Mouse (Mus musculus) kidney, postnatal 0 days (tissue): ENCODE data around the gene Chpf. TPM values are rescaled to one million over a fixed set of nuclear protein-coding genes. Genes with fewer than 3 reads are reported as not detected.
A peak's percentile ranks its signal among the peaks of the same experiment; 100 is the strongest.

ENCODE experiments used
- ATAC-seq: fragments of 200-750 bp; cut with Nextera tagmentation; replicated peaks from 2 replicates; pipeline ENCODE4 v1.8.0; 2017; ENCODE audit warnings: low read depth, moderate number of reproducible peaks, moderate TSS enrichment, moderate library complexity; ENCODE audit not compliant: low FRiP score
- DNase-seq: peaks from one replicate; pipeline ENCODE4 v3.0.0-alpha.2; 2016; ENCODE audit warnings: low spot score
- H3K27ac ChIP-seq: fragments of 300-500 bp; sonication (generic); 2 replicates; pipeline ENCODE4 v1.5.1; 2014; ENCODE audit warnings: mild to moderate bottlenecking
- H3K27me3 ChIP-seq: fragments of 300-500 bp; sonication (generic); 2 replicates; pipeline ENCODE4 v1.6.1; 2014; ENCODE audit warnings: low read length, mixed read lengths; ENCODE audit not compliant: insufficient read depth
- H3K36me3 ChIP-seq: fragments of 300-500 bp; sonication (generic); 2 replicates; pipeline ENCODE4 v1.6.1; 2014; ENCODE audit warnings: low read length, mixed read lengths; ENCODE audit not compliant: insufficient read depth
- H3K4me1 ChIP-seq: fragments of 300-500 bp; sonication (generic); replicated peaks from 2 replicates; pipeline ENCODE4 v1.6.1; 2014; ENCODE audit warnings: antibody characterized with exemption, low read length, mixed read lengths; ENCODE audit not compliant: insufficient read depth
- H3K4me2 ChIP-seq: fragments of 300-500 bp; sonication (generic); 2 replicates; pipeline ENCODE4 v1.6.1; 2014; ENCODE audit warnings: mild to moderate bottlenecking, low read length, moderate library complexity, mixed read lengths
- H3K4me3 ChIP-seq: fragments of 300-500 bp; sonication (generic); replicated peaks from 2 replicates; pipeline ENCODE4 v1.5.1; 2014; ENCODE audit warnings: low read depth, low read length
- H3K9ac ChIP-seq: fragments of 300-500 bp; sonication (generic); 2 replicates; pipeline ENCODE4 v1.6.1; 2014; ENCODE audit warnings: low read depth, low read length
- H3K9me3 ChIP-seq: fragments of 300-500 bp; sonication (generic); replicated peaks from 2 replicates; pipeline ENCODE4 v1.6.1; 2016; ENCODE audit warnings: low read length, inconsistent platforms, mixed read lengths
- CTCF ChIP-seq: IDR thresholded peaks from 2 replicates; pipeline ENCODE4 v1.5.1; 2016; ENCODE audit warnings: antibody characterized with exemption, low read depth, mild to moderate bottlenecking, moderate library complexity
- WGBS: fragments of 180-500 bp; shearing (Covaris S2); extraction: QIAGEN DNeasy Blood & Tissue Kit; methylation state at CpG from one replicate; pipeline ENCODE4 v1.1.7; 2014; 5-methylcytosine and 5-hydroxymethylcytosine counted together
- polyA plus RNA-seq: library from polyadenylated mRNA; unstranded; fragments of >200 nt; fragmentation: Nextera tagmentation; extraction: Ambion mirVana; gene quantifications from 2 replicates; pipeline ENCODE4 v1.2.1, GENCODE M21; 2015

Chpf gene
- polyA plus RNA-seq, 1 experiment from 2014 or later: 38.3 TPM

DNA sequence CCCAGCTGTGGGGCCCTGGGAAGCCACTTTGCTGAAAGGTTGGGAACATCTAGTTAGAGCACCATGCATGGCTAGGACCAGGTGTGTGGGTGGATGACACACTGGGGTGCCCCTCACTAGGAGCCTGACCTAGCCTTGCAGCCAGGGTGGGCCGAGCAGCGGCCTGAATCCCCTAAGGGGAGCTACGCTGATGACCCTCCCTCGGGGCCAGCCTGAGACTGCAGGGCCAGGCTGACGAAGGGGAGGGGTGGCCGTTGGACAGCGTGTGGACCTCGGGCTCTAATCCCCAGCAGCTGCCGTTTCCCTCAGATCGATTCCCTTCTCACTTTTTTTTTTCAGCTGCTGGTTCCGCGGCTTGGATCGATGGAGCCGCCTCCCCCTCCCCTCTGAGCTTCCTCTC, 30.2 kb downstream of the Chpf start:
- H3K27me3 ChIP-seq: peaks cover 27% of the 10 kb centered on the region
- no peaks in the 10 kb centered on the region for H3K9me3 ChIP-seq
- no peak overlapping the region for H3K4me2 ChIP-seq
- 4% methylated on average over 14 of the region's 14 CpGs for WGBS
- H3K9ac ChIP-seq: 0 out of 2 replicates have a peak overlapping the region, but pooled peaks have one; percentile 4
- no peak for TF ChIP-seq CTCF
- H3K27ac ChIP-seq: no peak overlapping the region
- no peak for ATAC-seq
- no peak overlapping the region for H3K4me3 ChIP-seq
- peaks cover 56% of the 10 kb centered on the region for H3K4me1 ChIP-seq
- H3K36me3 ChIP-seq: no peaks in the 10 kb centered on the region
- DNase-seq: no peak

DNA sequence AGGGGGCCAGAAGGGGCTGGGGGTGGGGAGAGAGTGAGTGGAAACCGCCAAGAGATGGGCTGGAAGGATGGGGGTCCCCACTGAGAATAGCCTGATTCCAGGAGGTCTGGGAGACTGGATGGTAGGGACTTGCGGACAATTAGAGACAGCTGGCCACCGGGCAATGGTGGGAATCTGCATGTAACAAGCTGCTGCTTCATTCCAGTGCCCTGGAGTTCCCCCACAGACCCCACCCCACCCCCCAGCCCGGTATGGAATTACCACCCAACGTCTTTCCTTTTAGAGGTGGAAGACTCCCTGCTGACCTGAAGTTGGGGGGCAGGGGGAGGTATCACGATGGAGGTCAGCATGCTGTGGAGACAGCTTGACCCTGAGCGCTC, 31.1 kb downstream of the Chpf start:
- Histone ChIP-seq H3K4me1 (peaks cover 58% of the 10 kb centered on the region), H3K9me3 (no peaks in the 10 kb centered on the region), H3K36me3 (no peaks in the 10 kb centered on the region), H3K4me3 (no peak overlapping the region), H3K4me2 (no peak overlapping the region), H3K27ac (no peak overlapping the region), H3K9ac (no peak overlapping the region), H3K27me3 (peaks cover 27% of the 10 kb centered on the region)
- ATAC-seq: no peak
- no peak for TF ChIP-seq CTCF
- DNase-seq: no peak
- WGBS: 4% methylated on average over 6 of the region's 7 CpGs

DNA sequence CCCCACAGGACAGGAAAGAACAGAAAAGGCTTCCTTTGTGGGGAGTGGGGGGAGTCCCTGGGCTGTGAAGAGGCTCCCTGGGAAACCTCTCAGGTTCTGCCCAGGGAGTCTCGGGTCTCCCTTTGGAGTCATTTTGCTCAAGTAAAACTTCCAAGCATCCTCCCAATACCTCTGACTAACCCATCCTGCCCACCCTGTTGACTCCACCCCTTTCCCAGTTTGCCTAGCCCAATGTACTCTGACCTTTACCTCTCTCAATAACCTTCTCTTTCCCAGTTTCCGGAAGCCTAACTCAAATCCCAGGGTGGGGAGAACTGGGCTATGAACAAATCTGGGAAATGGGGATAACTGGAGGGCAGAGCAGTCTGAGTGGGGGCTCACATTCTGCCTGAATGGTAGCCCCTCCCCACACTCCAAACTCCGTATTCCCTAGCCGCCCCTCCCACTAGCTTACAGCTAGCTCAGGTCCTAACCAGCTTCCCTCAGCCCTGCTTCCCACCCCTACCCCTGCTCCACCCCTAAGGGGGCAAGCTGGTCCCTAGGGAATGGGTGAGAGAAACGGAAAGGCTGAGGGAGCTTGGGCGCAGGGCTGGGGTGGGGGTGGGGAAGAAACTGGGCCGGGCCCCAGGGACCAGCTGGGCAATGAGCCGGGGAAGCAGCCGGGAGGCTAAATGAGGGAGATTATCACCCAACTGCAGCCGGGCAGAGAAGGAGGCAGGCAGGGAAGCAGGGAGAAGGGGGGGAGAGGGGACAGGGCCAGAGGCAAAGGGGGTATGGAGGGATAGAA, 31.6 kb downstream of the Chpf start:
- WGBS: 3% methylated on average over 10 of the region's 10 CpGs
- Histone ChIP-seq H3K9ac (no peak overlapping the region), H3K27me3 (peaks cover 27% of the 10 kb centered on the region), H3K27ac (no peak overlapping the region), H3K9me3 (no peaks in the 10 kb centered on the region), H3K4me1 (peaks cover 62% of the 10 kb centered on the region), H3K36me3 (no peaks in the 10 kb centered on the region), H3K4me2 (peak overlapping the region; percentile 44), H3K4me3 (no peak overlapping the region)
- no peak for TF ChIP-seq CTCF
- peak; percentile 50 for DNase-seq
- ATAC-seq: no peak

DNA sequence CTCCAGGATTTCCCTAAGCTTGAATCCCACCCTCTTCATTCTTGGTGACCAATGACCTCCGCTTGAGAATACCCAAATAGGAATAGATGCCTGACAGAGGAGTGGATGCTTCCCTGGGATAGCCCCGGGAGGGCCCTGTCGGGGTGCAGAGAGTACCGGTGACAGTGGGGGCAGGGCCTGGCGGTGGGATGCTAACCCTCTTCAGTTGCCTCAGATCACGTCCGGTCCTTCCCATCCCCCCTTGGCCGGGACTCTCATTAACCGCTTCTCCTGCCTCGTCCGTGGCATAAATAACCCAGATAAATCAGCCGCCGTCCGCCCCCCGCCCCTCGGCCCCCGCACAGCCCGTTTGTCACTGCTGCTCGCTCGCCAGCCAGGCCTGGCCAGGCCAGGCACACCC, 32.5 kb downstream of the Chpf start:
- Histone ChIP-seq H3K4me1 (peaks cover 62% of the 10 kb centered on the region), H3K36me3 (no peaks in the 10 kb centered on the region), H3K4me3 (no peak overlapping the region), H3K9ac (no peak overlapping the region), H3K9me3 (no peaks in the 10 kb centered on the region), H3K4me2 (peak overlapping the region; percentile 44), H3K27ac (no peak overlapping the region), H3K27me3 (peaks cover 23% of the 10 kb centered on the region; the same call in 1 of the 2 replicates)
- WGBS: 3% methylated on average over 20 of the region's 20 CpGs
- ATAC-seq: no peak
- DNase-seq: peak; percentile 58
- no peak for TF ChIP-seq CTCF

DNA sequence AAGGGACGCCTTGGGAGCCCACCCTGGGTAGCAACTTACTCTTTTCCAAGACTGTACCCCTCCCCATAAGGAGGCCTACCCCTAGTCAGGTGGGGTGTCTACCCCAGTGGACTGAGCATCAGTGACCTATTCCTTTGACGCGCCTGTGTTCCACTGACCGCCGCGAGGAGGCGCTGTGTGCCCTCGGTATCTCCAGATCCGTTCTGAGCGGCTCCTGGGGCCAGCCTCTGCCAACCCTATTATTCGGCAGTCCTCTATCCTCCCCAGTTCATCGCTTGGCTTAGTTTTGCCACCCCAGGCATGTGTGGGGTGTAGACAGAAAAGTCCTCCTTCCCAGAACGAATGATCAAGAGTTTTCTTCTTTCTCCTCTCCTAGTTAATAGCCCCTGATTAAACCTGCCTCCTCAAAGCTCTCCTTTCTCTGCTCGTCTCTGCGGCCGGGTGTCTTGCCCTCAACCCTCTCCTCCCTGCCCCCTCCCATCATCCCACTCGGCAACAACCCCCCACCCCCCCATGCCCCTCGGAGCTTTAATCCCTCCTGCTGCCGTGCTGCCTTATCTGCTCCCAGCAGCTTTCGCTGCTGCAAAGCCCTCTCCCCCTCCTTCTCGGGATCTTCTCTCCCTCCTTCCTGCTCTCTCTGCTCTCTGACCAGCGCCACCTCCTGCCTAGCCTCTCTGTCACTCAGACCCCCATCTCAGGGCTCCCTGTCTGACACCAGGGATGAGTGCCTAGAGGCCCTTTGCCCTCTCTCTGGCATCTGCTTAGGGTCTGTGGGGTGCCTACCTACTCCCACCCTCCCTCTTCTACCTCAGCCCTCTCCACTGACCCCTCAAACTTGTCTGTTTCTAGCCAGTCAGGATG, 33.1 kb downstream of the Chpf start:
- ATAC-seq: peak; percentile 19
- under 1% methylated on average over 22 of the region's 22 CpGs for WGBS
- Histone ChIP-seq H3K4me1 (peaks cover 60% of the 10 kb centered on the region), H3K27me3 (peaks cover 16% of the 10 kb centered on the region; the same call in 1 of the 2 replicates), H3K9ac (no peak overlapping the region), H3K4me2 (peak overlapping the region; percentile 44), H3K9me3 (no peaks in the 10 kb centered on the region), H3K4me3 (no peak overlapping the region; the same call in 1 of the 2 replicates), H3K27ac (no peak overlapping the region), H3K36me3 (no peaks in the 10 kb centered on the region)
- peak; percentile 81 for DNase-seq
- TF ChIP-seq CTCF: peak; percentile 91

DNA sequence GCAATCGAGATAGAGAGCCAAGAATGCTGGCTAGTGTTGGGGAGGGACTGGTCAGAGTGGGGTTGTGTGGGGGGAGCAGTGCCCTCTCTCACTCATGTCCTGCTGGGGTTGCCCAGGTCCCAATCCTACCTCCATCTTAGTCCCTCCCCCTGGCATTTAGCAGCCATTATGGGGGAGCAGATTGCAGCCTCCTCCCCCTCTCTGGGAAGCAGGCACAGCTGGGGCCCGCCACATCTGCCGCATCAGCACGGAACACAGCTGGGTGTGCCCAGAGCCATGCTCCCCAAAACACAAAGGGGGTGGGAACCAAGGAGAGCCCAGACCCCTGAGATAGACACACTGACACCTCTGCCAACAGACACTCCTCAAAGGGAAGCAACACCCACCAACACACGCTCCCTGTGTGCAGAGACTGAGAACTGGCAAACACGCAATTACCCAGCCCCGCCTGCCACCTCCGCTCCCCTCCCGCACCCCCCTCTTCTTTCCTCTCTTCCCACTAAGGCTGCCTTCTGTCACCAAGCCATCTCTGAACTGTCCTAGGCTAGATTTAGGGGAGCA, 33.9 kb downstream of the Chpf start:
- no peak for TF ChIP-seq CTCF
- H3K4me2 ChIP-seq: no peak overlapping the region; the same call in 1 of the 2 replicates
- DNase-seq (no peak), ATAC-seq (no peak)
- peaks cover 52% of the 10 kb centered on the region for H3K4me1 ChIP-seq
- peaks cover 11% of the 10 kb centered on the region; the same call in 1 of the 2 replicates for H3K27me3 ChIP-seq
- WGBS: 11% methylated on average over 9 of the region's 9 CpGs
- no peaks in the 10 kb centered on the region for H3K9me3 ChIP-seq
- H3K27ac ChIP-seq: no peak overlapping the region
- no peaks in the 10 kb centered on the region for H3K36me3 ChIP-seq
- H3K4me3 ChIP-seq: no peak overlapping the region
- 0 out of 2 replicates have a peak overlapping the region, but pooled peaks have one; percentile 18 for H3K9ac ChIP-seq
